Mouse (Mus musculus) right cerebral cortex, postnatal 36 days (tissue): ENCODE data around the gene Cox5a.

Experiments used
- DNase-seq, 2 experiments: peaks; one replicate each; pipeline ENCODE4 v3.0.0; 2022; ENCODE audit warnings: low spot score in 2 of 2, mixed read lengths in 1 of 2

The Cox5a gene

DNA sequence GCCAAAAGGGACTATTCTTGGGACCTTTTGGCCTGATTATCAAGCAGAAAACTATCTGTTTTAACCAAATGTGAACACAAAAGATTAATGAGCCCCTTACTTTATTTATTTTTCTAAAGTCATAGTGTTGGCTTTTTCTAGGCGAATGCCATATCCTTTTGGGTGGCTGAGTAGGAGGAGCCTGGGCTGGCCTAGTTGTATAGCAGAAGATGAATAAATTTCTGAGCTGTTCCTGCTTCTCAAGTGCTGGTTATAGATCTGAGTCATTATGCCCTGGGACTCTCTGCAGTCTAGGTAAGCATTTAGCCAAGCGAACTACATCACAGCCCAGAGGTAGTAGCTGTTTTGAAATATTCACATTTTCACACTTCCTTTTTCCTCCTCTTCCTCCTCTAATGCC lies 4.4 kb downstream of the Cox5a start:
- DNase-seq: no peak

DNA sequence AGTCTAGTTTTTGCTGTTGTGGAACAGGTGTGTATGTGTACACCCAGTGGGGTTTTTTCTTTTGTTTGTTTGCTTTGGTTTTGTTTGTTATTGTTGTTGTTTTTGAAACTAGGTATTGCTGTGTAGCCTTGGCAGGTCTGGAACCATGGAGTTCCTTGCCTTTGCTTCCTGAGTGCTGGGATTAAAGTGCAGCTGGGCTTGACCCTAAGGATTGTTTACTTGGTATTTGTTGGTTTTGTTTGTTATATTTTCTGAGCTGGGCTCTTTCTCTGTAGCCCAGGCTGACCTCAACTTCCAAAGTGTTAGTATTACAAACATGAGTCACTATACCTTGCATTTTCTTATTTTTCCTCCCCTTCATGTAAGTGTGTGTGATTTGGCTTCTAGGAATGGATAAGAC lies 5.4 kb downstream of the Cox5a start:
- no peak for DNase-seq

DNA sequence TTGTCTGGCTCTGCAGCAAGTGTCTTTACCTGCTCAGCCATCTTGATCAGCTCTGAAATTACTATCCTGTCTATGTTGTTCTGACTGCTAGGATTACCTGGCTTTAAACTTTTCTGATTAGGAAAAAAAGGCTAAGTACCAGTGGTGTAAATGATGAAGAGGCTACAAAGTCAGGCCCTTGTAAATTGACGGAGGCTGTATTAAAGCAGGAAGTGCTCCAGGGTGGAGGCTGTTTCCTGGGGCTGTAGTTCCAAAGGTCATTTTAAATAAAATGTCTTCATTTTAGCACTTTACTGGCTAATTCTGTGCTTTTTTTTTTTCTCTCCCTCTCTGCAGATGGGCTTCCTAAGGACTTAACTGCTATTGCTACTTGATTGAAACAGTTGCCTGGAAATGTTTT lies 10.9 kb downstream of the Cox5a start:
- no peak for DNase-seq

DNA sequence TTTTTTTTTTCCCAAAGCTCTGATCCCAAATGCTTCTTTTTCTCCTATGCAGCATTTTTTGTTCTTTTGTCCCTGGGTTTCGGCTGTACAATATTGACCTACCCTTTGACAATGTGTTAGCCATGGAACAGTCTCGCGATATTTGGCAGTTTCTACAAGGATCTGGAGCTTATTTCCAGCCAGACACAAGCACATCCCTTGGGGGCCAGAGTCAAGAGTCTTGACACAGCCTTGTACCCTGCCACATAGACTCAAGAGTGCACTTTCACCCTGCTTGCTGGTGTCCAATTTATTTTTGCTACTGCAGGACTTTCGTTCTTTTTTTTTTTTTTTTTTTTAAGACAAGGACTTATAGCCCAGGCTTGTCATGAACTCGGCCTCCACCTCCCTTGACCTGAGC lies 15.3 kb downstream of the Cox5a start:
- no peak for DNase-seq

DNA sequence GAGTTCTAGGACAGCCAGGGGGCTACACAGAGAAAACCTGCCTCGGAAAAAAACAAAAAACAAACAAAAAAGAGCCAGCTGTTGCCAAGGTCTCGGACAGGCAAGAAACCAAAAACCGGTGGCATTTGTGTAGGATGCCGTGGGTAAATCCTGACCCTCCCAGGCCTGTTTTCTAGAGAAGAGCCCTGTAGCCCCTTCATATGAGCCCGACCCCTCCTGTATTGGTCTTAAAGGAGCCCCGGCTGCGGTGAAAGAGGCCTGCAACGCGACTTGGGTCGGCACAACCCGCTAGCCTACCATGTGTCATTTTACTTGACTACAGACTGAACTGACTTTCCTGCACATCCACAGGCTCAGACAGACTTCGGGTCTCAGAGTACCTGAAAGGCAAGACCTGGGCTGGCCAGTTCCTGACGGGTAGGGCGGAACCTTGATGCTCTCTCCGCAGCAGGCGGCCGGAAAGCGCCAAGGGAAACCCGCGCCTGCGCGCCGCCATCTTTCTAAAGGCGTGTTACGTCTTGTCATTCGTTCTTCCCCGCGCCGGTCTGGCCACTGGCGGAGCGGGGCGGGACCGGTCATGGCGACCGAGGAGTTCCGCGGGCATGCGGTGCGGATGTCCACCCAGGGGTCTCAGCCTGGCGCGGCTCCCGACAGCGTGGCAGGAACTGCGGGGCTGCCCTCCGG lies 16.1 kb downstream of the Cox5a start, which contains the start of gene Fam219b:
Gene Fam219b, plus strand, starts transcription at position 485 of the 684 bp plus-strand sequence.
- DNase-seq: peak; percentile 88 to 92

DNA sequence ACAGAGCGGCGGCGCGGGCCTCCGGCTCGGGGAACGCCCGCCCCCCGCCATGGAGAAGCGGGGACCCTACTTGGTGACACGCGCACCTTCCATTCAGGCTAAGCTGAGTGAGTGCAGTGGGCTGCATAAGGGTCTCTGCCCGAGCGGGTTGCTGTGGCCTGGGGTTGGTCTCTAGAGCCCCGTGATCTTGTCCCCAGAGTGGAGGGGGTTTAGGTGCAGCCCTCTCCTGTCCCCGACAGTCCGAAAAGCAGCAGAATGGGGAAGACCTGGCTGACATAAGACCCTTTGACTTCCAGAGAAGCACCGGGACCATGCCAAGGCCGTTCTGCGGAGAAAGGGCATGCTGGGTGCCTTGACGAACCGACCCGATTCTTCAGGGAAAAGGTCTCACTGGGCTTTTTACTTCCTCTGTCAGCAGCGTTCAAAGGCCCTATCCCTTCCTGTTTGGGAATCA lies 16.7 kb downstream of the Cox5a start:
- no peak for DNase-seq

DNA sequence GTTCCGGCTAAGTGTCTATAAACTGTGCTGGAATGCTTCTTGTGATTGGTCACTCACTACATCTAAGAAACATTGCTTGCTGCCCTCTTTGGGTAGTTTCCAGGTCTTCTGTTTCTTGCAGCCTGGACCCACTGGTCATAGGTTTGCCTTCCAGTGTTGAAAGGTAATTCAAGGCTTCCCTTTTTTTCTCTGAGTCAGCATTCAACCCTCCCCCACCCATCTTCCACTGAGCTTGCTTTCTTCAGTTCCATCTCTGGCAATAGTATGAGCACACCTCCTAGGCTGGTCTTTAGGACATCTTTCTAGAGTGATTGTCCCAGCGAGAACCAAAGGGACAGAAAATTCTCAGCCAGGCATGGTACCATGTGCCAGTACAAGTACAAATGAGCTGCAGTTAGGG lies 18.5 kb downstream of the Cox5a start:
- DNase-seq: no peak

DNA sequence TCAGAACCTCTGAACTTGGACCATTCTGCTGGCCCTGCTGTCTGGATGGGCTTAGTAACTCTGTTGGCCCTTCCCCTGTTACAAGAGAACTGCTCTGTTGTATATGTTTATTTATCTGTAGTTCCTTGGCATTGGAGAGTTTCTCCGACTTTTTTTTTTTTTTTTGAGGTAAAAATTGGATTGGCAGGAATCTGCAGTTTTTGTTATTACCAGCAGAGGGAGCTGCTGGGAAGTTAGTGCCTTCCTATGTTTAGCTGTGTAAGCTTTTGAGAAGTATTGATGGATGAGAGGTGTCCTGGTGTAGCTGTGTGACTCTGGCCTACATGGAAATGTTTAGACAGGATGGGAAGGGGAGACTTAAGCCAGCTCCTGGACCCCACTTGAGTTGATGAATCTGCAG lies 20.2 kb downstream of the Cox5a start:
- DNase-seq: no peak

DNA sequence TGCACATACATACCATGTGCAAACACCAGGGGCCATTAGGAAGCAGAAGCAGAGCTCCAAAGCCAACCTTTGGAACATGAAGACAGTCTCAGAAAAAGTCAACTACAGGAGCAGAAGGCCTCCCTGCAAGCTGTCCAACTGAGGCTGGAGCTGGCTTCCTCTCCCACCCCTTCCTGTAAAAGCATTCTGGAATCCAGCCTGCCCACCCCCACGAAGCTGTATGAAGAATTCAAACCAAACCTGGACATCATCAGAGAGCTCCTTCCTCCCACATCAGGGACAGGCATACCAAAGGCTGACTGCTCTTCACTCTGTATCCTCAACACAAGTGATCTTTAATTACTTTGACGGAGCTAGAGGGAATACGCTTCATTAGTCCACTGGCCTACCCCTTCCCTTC lies 22.9 kb downstream of the Cox5a start:
- DNase-seq: no peak

DNA sequence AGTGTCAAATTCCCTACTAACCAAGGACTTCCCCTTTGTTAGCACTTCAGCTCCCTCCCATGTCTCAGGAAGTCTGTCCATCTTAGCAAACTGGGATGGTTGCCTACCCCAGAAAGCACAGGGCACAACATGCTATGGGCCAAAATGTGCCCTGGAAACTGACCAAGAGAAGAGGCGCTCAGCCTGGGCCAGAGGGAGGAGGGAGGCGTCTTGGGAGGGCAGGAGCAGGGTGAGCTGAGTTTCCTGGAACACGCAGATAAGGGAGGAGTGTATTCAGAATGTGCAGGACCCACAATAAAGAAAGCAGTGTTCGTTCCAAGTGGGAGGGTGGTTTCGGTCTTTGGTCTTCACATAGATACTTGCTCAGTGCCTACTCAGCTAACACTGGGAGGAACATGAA lies 26.2 kb downstream of the Cox5a start:
- no peak for DNase-seq

DNA sequence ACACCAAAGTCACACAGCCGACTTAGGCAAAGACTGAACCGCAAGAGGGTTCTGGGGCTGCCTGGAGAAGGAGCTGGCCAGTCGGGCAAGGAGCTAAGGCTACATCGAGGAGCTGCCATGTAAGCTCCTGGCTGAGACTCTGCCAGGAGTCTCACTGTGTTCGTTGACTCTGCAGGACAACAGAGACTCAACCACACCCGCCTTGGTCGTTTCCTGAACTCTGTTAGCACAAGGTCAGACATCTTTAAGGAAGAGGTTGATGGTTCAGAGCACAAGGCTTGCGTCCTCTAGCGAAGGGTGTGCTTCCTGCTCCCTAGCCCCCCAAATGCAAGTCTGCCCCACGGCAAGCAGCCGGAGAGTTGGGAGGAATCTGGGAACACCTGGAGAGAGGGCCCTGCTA lies 26.8 kb downstream of the Cox5a start:
- DNase-seq: no peak

DNA sequence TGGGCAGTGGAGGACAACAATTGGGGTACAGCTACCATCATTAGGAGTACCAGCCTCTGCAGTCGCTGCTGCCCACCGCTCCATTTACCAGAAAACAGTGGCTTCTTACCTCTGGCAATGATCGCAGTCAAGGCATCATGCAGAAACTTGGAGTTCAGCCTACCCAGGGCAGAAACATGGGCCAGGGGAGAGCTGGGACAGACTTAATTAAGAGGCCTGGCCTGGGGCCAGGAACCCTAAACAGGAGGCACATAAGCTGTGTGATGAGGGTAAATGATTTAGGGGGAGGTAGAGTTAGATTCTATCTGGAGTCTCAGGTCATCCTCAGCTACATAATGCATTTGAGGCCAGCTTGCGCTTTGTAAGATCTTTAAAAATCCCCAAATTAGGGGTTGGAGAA lies 28.1 kb downstream of the Cox5a start:
- no peak for DNase-seq

DNA sequence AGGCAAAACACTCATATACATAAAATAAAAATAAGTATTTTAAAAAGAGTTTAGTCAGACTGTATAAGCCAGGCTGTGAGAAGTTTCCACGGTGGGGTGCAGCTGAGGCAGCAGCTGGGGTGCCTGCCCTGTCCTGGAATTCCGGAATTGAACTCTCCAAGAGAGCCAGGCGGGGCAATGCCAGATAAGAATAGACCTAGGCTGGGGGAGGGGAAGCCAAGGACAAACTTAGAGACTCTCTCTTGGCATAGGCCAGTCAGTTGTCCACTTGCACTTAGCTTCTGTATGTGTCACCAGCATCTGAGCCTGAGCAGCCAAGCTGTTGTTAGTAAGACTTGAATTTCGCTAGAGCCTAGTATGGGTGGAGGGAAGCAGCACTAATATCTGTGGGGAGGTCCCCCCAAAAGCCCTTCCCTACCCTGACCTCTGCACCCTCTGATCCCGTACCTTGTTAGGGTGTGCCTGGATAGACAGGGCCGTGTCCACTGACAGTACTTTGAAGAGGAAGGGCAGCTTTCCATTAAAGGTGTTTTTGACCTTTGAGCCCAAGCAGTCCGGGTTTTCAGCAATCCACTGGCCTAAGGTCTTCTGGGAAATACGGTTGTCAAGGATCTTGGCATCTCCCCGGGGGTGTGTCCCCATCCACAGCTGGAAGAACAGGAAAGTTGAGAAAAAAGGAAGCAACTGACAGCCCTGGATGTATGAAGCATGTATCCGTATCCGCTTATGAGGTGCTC lies 29.2 kb downstream of the Cox5a start:
- no peak for DNase-seq

DNA sequence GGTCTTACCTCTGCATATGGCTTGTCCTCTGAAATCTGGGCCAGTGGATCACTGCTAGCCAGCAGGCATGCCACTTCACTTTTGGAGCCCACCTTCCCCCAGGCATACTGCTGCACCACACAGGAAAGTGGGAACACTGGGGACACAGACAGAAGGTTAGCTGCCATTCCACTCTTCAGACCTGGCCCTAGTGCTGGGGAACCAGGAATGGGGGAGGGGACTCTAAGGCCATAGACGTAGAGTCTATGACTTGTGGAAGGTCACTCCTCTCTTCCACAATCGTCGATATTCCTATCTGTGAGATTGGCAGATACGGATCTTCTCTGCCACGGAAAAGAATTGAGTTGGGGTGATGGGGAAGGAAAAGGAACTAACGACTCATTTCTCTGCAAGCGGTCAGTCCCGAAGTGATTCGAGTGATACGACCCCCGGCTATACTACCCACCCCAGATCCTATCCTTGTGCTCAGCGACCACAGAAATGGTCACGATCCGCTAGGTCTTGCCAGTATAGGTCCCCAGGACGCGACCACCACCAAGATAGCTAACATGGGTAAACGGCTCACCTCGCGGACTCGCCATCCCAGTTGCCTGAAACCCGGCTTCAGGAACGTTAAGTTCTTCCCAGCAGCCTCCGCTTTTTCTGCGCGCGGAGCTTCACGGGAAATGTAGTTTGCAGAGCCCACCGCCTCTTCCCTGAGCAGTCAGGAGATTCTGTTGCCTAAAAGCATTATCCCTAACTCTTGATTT lies 31.2 kb downstream of the Cox5a start, which contains the start of gene Mpi:
Gene Mpi, minus strand, starts transcription at position 625 of the 749 bp plus-strand sequence.
- peak; percentile 69 to 74 for DNase-seq

DNA sequence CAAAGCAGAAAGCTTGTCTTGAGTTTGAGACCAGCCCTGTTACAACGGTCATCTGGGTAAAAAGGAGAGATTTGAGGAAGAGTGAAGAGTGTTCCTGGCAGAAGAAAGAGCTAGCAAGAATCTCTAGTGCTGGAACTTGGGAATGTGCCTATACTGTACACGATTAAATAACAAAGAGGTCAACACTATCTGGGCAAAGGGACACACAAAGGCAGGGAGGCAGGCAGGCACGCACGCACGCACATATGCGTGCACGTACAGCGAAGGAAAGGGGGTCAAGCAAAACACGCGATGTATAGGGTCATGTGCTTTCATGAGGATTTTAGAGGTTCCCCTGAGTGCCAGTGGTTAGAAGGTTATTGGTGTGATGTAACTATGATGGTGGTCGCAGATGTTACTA lies 32.0 kb downstream of the Cox5a start:
- no peak for DNase-seq

DNA sequence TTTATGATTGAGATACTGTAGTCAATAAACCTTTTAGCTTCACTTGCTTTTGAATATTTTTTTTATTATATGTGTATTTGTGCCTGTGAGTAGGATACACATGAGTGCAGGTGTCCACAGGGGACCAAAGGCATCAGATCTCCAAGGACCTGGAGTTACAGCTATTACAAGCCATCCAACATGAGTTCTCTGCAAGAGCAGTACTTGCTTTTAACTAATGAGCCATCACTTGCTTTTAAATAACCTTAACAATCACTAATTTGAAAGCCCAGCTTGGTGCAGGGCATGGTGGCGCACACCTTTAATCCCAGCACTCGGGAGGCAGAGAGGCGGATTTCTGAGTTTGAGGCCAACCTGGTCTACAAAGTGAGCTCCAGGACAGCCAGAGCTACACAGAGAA lies 33.7 kb downstream of the Cox5a start:
- no peak for DNase-seq

DNA sequence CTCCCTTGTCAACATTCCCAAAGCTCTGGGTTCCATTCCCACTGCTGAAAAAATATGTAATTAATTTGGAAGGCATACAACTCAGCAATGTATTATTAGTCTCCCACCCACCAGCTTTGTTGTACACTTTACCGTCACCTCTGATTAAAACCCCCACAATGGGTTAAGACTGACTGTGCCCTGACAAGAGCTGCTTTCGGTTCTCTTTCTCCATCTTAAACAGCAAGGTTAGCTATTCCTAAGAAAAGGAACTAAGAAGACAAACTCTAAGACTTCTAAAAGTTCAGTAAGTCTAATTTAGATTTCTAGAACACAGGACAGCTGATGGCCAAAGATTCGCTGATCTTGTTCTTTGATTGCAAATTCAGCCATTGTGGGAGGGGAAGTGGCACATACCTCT lies 36.1 kb downstream of the Cox5a start:
- DNase-seq: no peak

DNA sequence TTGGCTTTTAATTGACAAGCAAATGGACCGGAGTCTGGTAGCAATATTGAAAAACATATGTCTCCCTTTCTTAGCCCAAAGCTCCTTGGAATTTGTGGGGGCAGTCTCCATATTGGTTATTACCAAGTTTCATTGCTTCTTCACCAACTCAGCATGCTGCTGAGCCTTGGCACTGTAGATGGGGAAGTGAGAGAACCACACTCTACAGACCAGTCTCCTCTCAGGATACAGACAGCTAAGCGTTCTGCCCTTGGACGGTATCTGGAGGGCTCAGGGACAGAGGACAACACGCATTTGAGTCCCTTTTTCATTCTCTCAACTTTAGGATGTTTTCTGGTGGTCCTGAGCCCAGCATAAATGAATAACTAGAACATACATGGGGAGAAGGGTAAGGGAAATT lies 37.6 kb downstream of the Cox5a start:
- no peak for DNase-seq

DNA sequence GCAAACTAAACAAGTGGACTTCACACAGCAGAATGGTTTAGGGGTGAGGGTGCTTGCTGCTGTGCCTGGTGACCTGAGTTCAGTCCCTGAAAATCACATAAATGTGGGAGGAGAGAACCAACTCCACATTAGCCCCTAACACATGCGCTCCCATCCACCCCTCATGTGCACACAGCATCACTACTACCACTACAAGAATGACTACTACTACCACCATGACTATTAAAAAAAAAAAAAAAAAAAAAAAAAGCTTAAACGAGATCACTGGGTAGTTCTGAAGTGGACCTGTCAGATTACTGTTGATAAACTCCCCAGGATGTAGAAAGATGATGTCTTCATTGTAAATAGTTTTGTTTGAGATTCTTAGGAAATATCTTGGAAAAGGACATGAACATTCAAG lies 38.5 kb downstream of the Cox5a start:
- DNase-seq: no peak

DNA sequence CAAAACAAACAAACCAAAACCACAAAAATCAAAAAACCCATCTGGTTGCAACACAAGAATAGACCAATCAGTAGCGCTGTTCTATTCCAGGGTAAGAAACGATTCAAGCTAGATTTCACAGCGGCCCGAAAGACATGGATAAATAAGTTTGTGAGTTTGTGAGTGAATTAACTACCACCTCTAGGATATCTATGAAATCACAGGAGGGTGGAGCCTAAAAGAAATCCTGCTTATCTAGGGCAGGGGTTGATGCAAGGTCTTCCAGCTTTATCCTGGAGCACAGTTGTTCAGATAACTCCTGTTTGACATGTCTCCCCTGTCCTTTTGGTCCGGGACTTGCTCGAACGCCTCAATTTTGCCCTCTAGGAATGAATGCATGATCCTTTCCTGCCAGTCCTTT lies 39.2 kb downstream of the Cox5a start:
- no peak for DNase-seq

DNA sequence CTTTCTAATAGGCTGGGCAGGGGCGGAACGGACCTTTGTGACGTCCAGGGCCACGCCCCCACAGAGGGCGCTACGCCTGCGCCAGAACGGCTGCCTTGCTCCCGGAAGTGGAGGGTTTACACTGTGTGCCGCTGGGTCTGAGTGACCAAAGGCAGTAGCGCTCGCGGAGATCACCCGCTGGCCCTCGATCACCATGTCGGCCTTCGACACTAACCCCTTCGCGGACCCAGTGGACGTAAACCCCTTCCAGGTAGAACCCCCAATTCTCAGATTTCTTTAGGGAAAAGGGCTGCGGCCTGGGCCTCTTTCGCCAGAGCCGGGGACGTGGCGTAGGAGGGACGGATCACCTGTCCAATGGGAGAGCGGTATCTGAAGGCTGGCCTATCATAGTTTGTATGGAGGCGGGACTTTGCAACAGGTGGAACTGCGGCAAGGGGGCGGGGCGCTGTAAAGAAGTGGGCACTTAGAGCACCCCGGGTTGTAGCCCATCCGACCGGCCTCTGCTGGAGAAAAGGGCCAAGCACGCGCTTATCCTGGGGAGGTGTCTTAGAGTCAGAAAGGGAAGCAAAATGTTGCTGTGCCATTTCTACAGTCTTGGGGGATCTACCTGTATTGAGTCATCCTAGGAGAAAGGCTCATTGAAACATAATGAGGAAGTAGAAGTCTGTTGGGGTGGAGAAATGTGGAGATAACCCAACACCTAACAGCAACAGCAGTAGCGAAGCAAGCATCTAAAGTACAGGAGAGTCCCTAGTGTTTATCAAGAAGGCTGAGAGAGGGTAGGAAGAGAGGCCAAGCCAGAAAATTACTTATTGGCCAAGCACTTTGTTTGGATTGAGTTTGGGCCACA lies 40.0 kb downstream of the Cox5a start, which contains the start of gene Scamp2:
Gene Scamp2, plus strand, starts transcription at position 83 of the 850 bp plus-strand sequence.
- DNase-seq: peak; percentile 89 to 90

DNA sequence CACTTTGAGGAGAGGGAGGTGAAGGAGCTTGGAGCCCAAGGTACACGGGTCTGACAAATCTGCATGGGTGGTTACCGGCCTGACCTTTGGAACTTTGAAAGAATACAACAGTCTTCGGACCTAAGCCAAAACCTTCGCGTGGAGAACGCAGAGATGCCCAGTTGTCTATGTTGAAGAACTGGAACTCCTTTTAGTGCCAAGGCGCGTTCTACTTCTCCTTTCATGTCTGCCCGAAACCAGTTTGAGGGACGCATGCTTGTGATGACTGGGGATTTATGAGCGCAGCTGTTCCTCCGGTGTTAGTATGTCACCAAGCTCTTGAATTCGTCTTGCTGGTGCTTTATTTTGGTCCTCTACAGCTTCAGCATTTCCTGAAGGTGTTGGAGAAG lies 40.6 kb downstream of the Cox5a start:
- DNase-seq: no peak
